Mouse (Mus musculus): ENCODE data around the gene Hoxb8.

DNA sequence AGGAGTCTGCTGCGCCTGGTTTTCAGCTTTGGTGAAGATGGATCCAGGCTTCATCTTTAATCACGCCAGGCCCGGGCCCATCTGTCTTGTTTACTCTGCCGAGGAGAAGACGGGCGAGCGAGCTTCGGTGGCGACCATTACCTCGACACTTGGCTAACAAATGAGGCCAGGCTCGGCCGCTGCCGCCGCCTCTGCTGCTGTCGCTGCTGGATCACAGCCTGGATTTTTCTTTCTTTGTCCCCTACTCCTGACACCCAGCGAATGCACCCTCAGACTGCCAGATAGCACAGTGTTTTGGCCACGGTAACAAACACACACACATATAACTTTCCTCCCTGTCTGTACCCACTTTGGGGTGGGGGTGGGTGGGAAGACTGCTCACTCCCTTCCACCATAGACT, 39.0 kb downstream of the Hoxb8 start:
- TF ChIP-seq CTCF (IDR thresholded peaks at IDR 0.05; ENCODE audit: low read depth, low read length), result no peak
- no peak for TF ChIP-seq POLR2A (IDR thresholded peaks at IDR 0.05; ENCODE audit: extremely low read depth, insufficient read depth, low read length)

Data from liver, adult 2 months (tissue).